Mouse (Mus musculus) neural tube, embryonic 15.5 days (tissue): ENCODE data around the gene Mcm8. TPM values are rescaled to one million over a fixed set of nuclear protein-coding genes. Genes with fewer than 3 reads are reported as not detected.
A peak's percentile ranks its signal among the peaks of the same experiment; 100 is the strongest.

Source experiments
- ATAC-seq: fragments of 200-750 bp; cut with Nextera tagmentation; 2 replicates; pipeline ENCODE4 v1.8.0; 2017; ENCODE audit warnings: mild to moderate bottlenecking, moderate TSS enrichment, moderate library complexity; ENCODE audit not compliant: low FRiP score
- H3K27ac ChIP-seq: fragments of 300-500 bp; sonication (generic); replicated peaks from 2 replicates; pipeline ENCODE4 v1.5.1; 2015; ENCODE audit warnings: mild to moderate bottlenecking, inconsistent platforms
- H3K27me3 ChIP-seq: fragments of 300-500 bp; sonication (generic); replicated peaks from 2 replicates; pipeline ENCODE4 v1.6.1; 2015; ENCODE audit warnings: inconsistent platforms
- H3K36me3 ChIP-seq: fragments of 300-500 bp; sonication (generic); 2 replicates; pipeline ENCODE4 v1.6.1; 2015; ENCODE audit warnings: inconsistent platforms
- H3K4me1 ChIP-seq: fragments of 300-500 bp; sonication (generic); 2 replicates; pipeline ENCODE4 v1.6.1; 2015; ENCODE audit warnings: inconsistent platforms
- H3K4me2 ChIP-seq: fragments of 300-500 bp; sonication (generic); 2 replicates; pipeline ENCODE4 v1.6.1; 2015; ENCODE audit warnings: inconsistent platforms, mild to moderate bottlenecking, moderate library complexity
- H3K4me3 ChIP-seq: fragments of 300-500 bp; sonication (generic); replicated peaks from 2 replicates; pipeline ENCODE4 v1.5.1; 2015; ENCODE audit warnings: mild to moderate bottlenecking, inconsistent platforms
- H3K9ac ChIP-seq: fragments of 300-500 bp; sonication (generic); replicated peaks from 2 replicates; pipeline ENCODE4 v1.6.1; 2015; ENCODE audit warnings: mild to moderate bottlenecking, inconsistent platforms
- H3K9me3 ChIP-seq: fragments of 300-500 bp; sonication (generic); replicated peaks from 2 replicates; pipeline ENCODE4 v1.6.1; 2016; ENCODE audit warnings: inconsistent platforms
- WGBS: fragments of 180-500 bp; shearing (Covaris S2); methylation state at CpG from one replicate; pipeline ENCODE4 v1.1.7; 2015; ENCODE audit warnings: mixed read lengths; 5-methylcytosine and 5-hydroxymethylcytosine counted together
- polyA plus RNA-seq: library from polyadenylated mRNA; unstranded; fragments of >200 nt; fragmentation: Nextera tagmentation; extraction: Ambion mirVana; gene quantifications from 2 replicates; pipeline ENCODE4 v1.2.1, GENCODE M21; 2015

Mcm8 gene
- polyA plus RNA-seq, 1 experiment from 2014 or later: 5.2 TPM

DNA sequence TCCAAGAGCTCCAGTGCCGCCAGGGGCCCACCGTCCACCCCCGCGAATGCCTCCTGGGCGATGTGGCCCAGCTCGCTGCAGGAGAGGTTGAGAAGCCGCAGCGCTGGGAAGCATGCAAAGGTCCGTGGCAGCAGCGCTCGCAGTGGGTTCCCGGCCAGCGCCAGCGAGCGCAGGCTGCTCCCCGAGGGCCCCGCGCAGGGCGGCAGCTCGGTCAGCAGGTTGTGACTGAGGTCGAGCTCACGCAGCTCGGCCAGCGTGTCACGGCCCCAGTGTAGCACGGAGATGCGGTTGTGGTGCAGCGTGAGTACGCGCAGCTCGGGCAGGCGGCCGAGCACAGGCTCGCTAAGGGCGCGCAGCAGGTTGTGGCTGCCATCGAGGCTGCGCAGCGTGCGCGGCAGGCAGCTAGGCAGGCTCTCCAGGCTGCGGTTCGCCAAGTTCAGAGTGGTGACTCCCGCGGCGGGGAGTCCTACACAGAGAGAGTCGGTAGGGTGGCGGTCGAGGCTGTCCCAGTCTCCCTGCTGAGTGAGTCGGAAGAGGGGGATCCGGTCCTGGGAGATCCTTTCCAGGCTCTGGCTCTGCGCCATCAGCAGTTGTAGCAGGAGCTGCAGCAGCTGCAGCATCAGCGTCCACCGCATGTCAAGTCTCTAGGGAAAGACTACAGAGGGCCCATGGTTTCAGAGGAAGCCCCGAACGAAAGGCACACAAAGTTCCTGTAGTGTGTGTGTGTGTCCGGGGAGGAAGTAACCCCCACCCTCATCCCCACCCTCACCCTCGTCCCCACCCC is 63.5 kb downstream of the Mcm8 start:
- peak; percentile 83 for ATAC-seq
- H3K36me3 ChIP-seq: no peaks in the 10 kb centered on the region
- WGBS: under 1% methylated on average over 58 of the region's 58 CpGs

DNA sequence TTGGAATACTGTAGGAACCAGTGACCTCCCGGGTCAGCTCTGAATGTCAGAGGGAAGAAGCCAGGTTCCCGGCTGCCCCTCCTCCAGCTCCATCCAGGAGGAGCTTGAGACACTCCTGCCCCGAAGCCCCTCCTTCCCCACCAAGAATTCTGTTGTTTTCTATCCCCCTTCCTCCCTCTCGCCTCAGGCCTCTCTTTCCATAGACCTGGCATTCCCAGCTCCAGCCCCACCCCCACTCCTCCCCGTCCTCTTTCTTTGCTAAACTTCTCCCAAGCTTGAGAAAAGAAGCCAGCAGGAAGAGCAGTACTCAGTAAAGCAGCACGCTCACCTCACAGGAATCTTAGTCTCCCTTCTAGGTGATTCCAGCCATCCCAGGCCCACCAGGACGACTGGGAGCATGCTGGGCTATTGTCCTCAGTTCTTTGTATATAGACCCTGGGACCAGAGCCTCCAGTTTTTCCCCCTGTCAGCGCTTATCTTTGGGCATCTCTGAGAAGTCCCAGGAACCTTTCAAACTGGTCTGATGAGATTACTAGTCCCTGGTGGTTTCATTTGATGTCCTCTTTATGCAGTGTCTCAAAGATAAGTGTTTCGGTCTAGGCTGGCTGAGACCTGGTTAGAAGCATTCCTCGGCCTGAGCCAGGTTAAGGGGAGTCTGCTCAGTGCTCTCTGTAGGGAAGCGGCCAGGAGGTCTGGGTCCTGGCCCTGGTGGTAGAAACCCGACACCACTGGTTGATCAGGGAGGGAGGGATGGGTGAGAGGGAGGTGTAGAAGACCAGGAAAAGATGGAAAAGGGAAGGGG is 65.1 kb downstream of the Mcm8 start, which contains the start of gene Lrrn4:
Gene Lrrn4, minus strand, starts transcription at position 48 of the 802 bp plus-strand sequence.
- Histone ChIP-seq H3K27me3 (peaks cover 44% of the 10 kb centered on the region), H3K36me3 (no peaks in the 10 kb centered on the region), H3K4me2 (peak within 1 kb of the TSS; percentile 98), H3K9ac (peak within 1 kb of the TSS; percentile 57), H3K4me3 (peak within 1 kb of the TSS; percentile 65), H3K9me3 (no peaks in the 10 kb centered on the region), H3K27ac (no peak within 1 kb of the TSS), H3K4me1 (peaks cover 23% of the 10 kb centered on the region)
- ATAC-seq: no peak
- 6% methylated on average over 12 of the region's 12 CpGs for WGBS

More for the DNA sequence above, 63.5 kb downstream of the Mcm8 start:
- Histone ChIP-seq H3K9ac (peak overlapping the region; percentile 57), H3K27ac (0 out of 2 replicates have a peak overlapping the region, but pooled peaks have one; percentile 9), H3K4me1 (peaks cover 23% of the 10 kb centered on the region), H3K27me3 (peaks cover 44% of the 10 kb centered on the region), H3K9me3 (no peaks in the 10 kb centered on the region), H3K4me3 (peak overlapping the region; percentile 65), H3K4me2 (peak overlapping the region; percentile 98)

DNA sequence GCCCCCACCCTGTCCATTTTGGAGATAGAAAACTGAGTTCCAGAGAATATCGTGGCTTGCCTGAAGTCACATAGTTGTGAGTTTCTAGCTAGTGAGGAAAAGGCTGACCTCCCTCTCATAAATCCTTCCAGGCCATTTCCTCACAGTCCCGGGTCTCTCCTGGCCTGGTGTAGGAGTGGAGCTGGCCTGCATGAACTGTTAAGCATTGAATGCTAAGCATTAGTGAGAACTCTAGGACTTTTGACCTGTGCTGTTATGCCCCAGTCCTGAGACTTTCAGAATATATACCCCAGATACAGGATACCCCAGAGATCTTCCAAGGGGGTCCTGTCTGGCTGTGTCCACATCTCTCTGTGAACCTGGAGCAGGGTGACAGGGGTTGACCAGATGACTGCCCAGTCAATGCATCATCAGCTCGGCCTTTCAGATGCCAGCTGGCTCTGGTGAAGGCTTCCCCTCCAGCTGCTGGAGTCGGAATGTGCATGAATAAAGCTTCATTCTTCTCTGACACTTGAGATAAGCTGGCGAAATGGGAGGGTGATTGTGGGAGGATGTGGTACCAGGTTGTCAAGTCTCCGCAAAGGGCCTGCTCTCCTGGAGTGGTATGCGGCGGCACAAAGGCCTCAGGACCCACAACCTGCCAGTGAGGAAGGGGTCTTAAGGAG is 68.5 kb downstream of the Mcm8 start:
- peaks cover 19% of the 10 kb centered on the region for H3K27me3 ChIP-seq
- H3K27ac ChIP-seq: no peak overlapping the region
- H3K4me2 ChIP-seq: no peak overlapping the region
- peaks cover 12% of the 10 kb centered on the region for H3K4me1 ChIP-seq
- WGBS: 82% methylated on average over 8 of the region's 8 CpGs
- H3K9ac ChIP-seq: no peak overlapping the region
- no peaks in the 10 kb centered on the region for H3K36me3 ChIP-seq
- H3K9me3 ChIP-seq: no peaks in the 10 kb centered on the region
- no peak for ATAC-seq
- no peak overlapping the region for H3K4me3 ChIP-seq

- Histone ChIP-seq H3K4me2 (no peak overlapping the region), H3K27me3 (peaks cover 18% of the 10 kb centered on the region), H3K4me1 (peaks cover 3% of the 10 kb centered on the region; the same call in 1 of the 2 replicates), H3K27ac (no peak overlapping the region), H3K9me3 (no peaks in the 10 kb centered on the region), H3K36me3 (no peaks in the 10 kb centered on the region), H3K9ac (no peak overlapping the region), H3K4me3 (no peak overlapping the region)
- 93% methylated on average over 7 of the region's 7 CpGs for WGBS
- no peak for ATAC-seq
These were observed 69.4 kb downstream of the Mcm8 start for GRCm38 (mm10) chr2:132885312-132885711.

Other genes starting within 250 kb of the Mcm8 start
- 77.1 and 79.6 TPM in 2 replicates for gene Gpcpd1, start 228.4 kb upstream of the Mcm8 start, polyA plus RNA-seq
- gene Shld1, start 129.2 kb upstream of the Mcm8 start, polyA plus RNA-seq: 20.7 and 23.3 TPM in 2 replicates
- 97.7 and 109 TPM in 2 replicates for gene Chgb, start 34.9 kb upstream of the Mcm8 start, polyA plus RNA-seq
- 19.4 and 20.9 TPM in 2 replicates for gene Trmt6, start 86 bp upstream of the Mcm8 start, polyA plus RNA-seq
- 13.9 and 19.4 TPM in 2 replicates for gene Crls1, start 30.5 kb downstream of the Mcm8 start, polyA plus RNA-seq
- gene Lrrn4, start 64.8 kb downstream of the Mcm8 start, polyA plus RNA-seq: 1.2 and 2.6 TPM in 2 replicates
- 11.7 TPM in 1 of 2 replicates, not detected in the other for gene Fermt1, start 129.8 kb downstream of the Mcm8 start, polyA plus RNA-seq